In the genomic region with DNA sequence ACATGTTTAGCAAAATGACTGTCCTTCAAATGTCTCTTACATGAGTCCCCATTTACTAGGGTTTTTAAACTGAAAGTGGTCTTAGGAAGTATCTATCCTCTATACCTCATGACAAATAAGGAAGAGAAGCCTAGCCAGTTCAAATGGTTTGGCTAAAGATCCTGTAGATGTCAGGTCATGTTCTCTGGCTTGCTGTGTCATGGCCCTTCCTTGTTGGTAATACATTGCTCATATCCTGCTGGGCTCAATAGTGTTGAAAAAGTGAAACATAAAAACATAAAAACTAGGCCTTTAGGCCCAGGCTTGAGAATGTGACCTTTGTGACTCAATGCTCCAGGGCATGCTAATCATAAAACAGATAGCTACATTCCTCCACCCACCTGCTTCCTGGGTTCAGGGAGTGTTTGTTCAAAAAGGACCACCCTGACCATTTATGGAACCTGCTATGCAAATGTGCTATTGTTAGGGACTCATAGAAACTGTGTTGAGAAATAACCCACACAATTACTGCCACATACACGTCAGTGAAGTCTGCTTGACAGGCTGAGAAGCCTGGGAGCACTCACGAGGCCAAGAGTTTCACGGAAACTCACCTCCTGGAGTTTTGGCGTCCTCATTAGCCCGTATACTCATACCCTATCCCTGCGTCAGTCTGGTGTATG, we compare ENCODE assay signal across 6 mouse cellular contexts.
DNase-seq lines count a peak whose midpoint lies in the region; ATAC-seq and TF ChIP-seq lines count a peak whose summit lies in the region.
"Not testable (repeated sequence)": the region's sequence is repeated elsewhere in the genome, so short reads cannot be mapped to it uniquely, and the experiment has no call there.

No protein-coding gene starts in this region.

- H3K4me3 ChIP-seq in intestine, embryonic 15.5 days (replicated peaks); myocyte: not testable (repeated sequence)

- not testable (repeated sequence) for H3ac ChIP-seq in myocyte (ENCODE audit: control insufficient read depth, insufficient read length)

- not testable (repeated sequence) for H3K27me3 ChIP-seq in intestine, embryonic 15.5 days (replicated peaks); myocyte (ENCODE audit: control insufficient read depth, insufficient read depth, insufficient read length)

- not testable (repeated sequence) for H3K9me3 ChIP-seq in intestine, embryonic 15.5 days

- H3K9ac ChIP-seq in intestine, embryonic 15.5 days, result not testable (repeated sequence)

- H3K4me1 ChIP-seq in intestine, embryonic 15.5 days (replicated peaks), result not testable (repeated sequence)

- 81% methylated on average over 6 of the region's 6 CpGs for WGBS in intestine, embryonic 15.5 days

- not testable (repeated sequence) for H3K36me3 ChIP-seq in intestine, embryonic 15.5 days; myocyte (ENCODE audit: control insufficient read depth, insufficient read depth)

- not testable (repeated sequence) for H3K27ac ChIP-seq in intestine, embryonic 15.5 days

- peak; percentile 89 for ATAC-seq in intestine, embryonic 15.5 days
- 0 out of 2 replicates have a peak, but pooled peaks have one; percentile 38 for ATAC-seq in megakaryocyte, adult 5-6 weeks (ENCODE audit: poor library complexity, severe bottlenecking)

- not testable (repeated sequence) for TF ChIP-seq POLR2A in myocyte (IDR thresholded peaks at IDR 0.05; ENCODE audit: insufficient read length, low read depth)

- not testable (repeated sequence) for H3K79me2 ChIP-seq in myocyte (ENCODE audit: control insufficient read depth, insufficient read depth)

- not testable (repeated sequence) for H3K4me2 ChIP-seq in intestine, embryonic 15.5 days (replicated peaks)
- peak overlapping the region; percentile 38 for H3K4me2 ChIP-seq in myocyte (ENCODE audit: low read depth)

- DNase-seq in 416B (ENCODE audit: low read depth), result peak; percentile 67
- DNase-seq in Muller cell, postnatal 12 days (ENCODE audit: inconsistent ontology term), result peak; percentile 66
- peak; percentile 36 for DNase-seq in ZHBTc4 (ENCODE audit: low read depth, low spot score)
